Comparison of ENCODE assay signal across 16 mouse cellular contexts in the genomic region with DNA sequence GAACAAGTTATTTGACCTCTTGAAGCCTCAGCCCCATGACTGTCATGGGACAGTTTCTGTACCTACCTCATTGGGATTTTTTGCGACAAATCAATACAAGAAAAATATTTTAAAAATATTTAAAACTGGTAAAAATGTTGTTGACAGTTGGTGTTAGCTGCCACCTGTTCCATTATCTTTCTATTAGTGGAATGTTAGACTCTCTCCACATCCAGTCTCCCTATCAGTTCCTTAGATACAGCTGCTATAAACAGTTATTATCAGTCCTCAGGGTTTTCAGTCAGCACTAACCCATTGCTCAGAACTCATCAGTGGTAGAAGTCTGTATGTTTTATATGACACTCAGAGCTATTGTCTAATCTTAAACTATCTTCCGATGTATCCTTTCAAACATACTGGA.
"Had no signal": no experiment of that assay in that cellular context is flagged by ENCODE, and none has a peak within 500 bp of the region (broad histone marks: within the 10 kb centered on the region; RNA-seq: fewer than 3 reads in every experiment).

No protein-coding gene starts in this region.

- DNase-seq: retina, postnatal 1 day; right cerebral cortex, adult 18-20 months; right cerebral cortex, postnatal 14 days; right cerebral cortex, postnatal 25 days; right cerebral cortex, postnatal 4 days; spleen, adult 18-20 months; thymus, adult 18-20 months; thymus, adult 2 months; thymus, postnatal 14 days; thymus, postnatal 25 days; thymus, postnatal 36 days; thymus, postnatal 4 days had no signal

- H3K4me3 ChIP-seq: neural tube, embryonic 13.5 days; neural tube, embryonic 15.5 days; stomach, embryonic 15.5 days had no signal

- H3K9me3 ChIP-seq: neural tube, embryonic 13.5 days; neural tube, embryonic 15.5 days; stomach, embryonic 15.5 days had no signal

- H3K36me3 ChIP-seq: neural tube, embryonic 13.5 days; neural tube, embryonic 15.5 days had no signal

- H3K9ac ChIP-seq: neural tube, embryonic 13.5 days; neural tube, embryonic 15.5 days; stomach, embryonic 15.5 days had no signal

- H3K27ac ChIP-seq: neural tube, embryonic 13.5 days; neural tube, embryonic 15.5 days; stomach, embryonic 15.5 days; stomach, postnatal 0 days had no signal

- H3K4me1 ChIP-seq: stomach, embryonic 15.5 days had no signal

- H3K27me3 ChIP-seq: neural tube, embryonic 13.5 days; neural tube, embryonic 15.5 days; stomach, embryonic 15.5 days had no signal
